8 mouse cellular contexts compared by ENCODE assay signal in genomic region chr8:47412696-47413523, GRCm38 (mm10). TPM values are rescaled to one million over a fixed set of nuclear protein-coding genes. Genes with fewer than 3 reads are reported as not detected.
A peak's percentile ranks its signal among the peaks of the same experiment; 100 is the strongest.
DNase-seq lines count a peak whose midpoint lies in the region; ATAC-seq and TF ChIP-seq lines count a peak whose summit lies in the region.

No protein-coding gene starts in this region.

- no peak for TF ChIP-seq POLR2A in spleen, adult 2 months (IDR thresholded peaks at IDR 0.05; ENCODE audit: low read depth, low read length)

- WGBS in spleen, adult 2 months, result 2% methylated on average over 76 of the region's 81 CpGs
- WGBS in heart, embryonic 13.5 days, result under 1% methylated on average over 81 of the region's 81 CpGs
- under 1% methylated on average over 80 of the region's 81 CpGs for WGBS in stomach, embryonic 16.5 days

- peak; percentile 52; the same call in 1 of the 2 replicates for ATAC-seq in heart, embryonic 13.5 days (ENCODE audit: extremely low read depth, insufficient number of reproducible peaks, low FRiP score, low TSS enrichment)
- peak; percentile 58; the same call in 1 of the 2 replicates for ATAC-seq in stomach, embryonic 16.5 days (ENCODE audit: insufficient read depth, low FRiP score)

- peaks cover 22% of the 10 kb centered on the region for H3K27me3 ChIP-seq in spleen, adult 2 months (ENCODE audit: control insufficient read depth, insufficient read depth, low read length)
- H3K27me3 ChIP-seq in heart, embryonic 13.5 days (replicated peaks), result peaks cover 83% of the 10 kb centered on the region
- H3K27me3 ChIP-seq in stomach, embryonic 16.5 days (ENCODE audit: control insufficient read depth, insufficient read depth, low read length), result peaks cover 24% of the 10 kb centered on the region

- H3K36me3 ChIP-seq in spleen, adult 2 months (ENCODE audit: control insufficient read depth, insufficient read depth, low read length), result no peaks in the 10 kb centered on the region
- no peaks in the 10 kb centered on the region for H3K36me3 ChIP-seq in heart, embryonic 13.5 days
- H3K36me3 ChIP-seq in stomach, embryonic 16.5 days (ENCODE audit: control insufficient read depth, insufficient read depth, low read length), result no peaks in the 10 kb centered on the region

- peak overlapping the region; percentile 82 for H3K9ac ChIP-seq in heart, embryonic 13.5 days
- peak overlapping the region; percentile 74 for H3K9ac ChIP-seq in stomach, embryonic 16.5 days (ENCODE audit: low read length)

- H3K4me1 ChIP-seq in spleen, adult 2 months (ENCODE audit: control insufficient read depth, insufficient read depth, insufficient read length), result peaks cover 5% of the 10 kb centered on the region; the same call in 1 of the 2 replicates
- H3K4me1 ChIP-seq in heart, embryonic 13.5 days, result peaks cover 24% of the 10 kb centered on the region
- peaks cover 7% of the 10 kb centered on the region; the same call in 1 of the 2 replicates for H3K4me1 ChIP-seq in stomach, embryonic 16.5 days (ENCODE audit: control insufficient read depth, insufficient read depth, low read length)

- no peak for DNase-seq in spleen, adult 2 months (ENCODE audit: low read depth in 1 of 2, low spot score in 2 of 2)
- DNase-seq in spleen, postnatal 36 days (ENCODE audit: low spot score in 2 of 2), result no peak
- peak; percentile 62 for DNase-seq in embryo, embryonic 10.5 days (ENCODE audit: low spot score)
- DNase-seq in kidney, postnatal 10 days, result peak; percentile 65
- DNase-seq in lung, postnatal 4 days, result peak; percentile 41 to 53
- no peak for DNase-seq in cerebellum, adult 9-10 months

- no peak for TF ChIP-seq CTCF in spleen, adult 2 months (IDR thresholded peaks at IDR 0.05; ENCODE audit: extremely low read depth, insufficient read depth, insufficient read length, insufficient replicate concordance)

- H3K4me3 ChIP-seq in spleen, adult 2 months (ENCODE audit: extremely low read depth, insufficient read depth, insufficient read length), result peak overlapping the region; percentile 44
- peak overlapping the region; percentile 74 for H3K4me3 ChIP-seq in heart, embryonic 13.5 days
- H3K4me3 ChIP-seq in stomach, embryonic 16.5 days (replicated peaks; ENCODE audit: low read length), result peak overlapping the region; percentile 62

- H3K27ac ChIP-seq in spleen, adult 2 months (ENCODE audit: insufficient read depth, low read length), result no peak overlapping the region
- H3K27ac ChIP-seq in heart, embryonic 13.5 days (replicated peaks), result no peak overlapping the region
- peak overlapping the region; percentile 83 for H3K27ac ChIP-seq in stomach, embryonic 16.5 days (ENCODE audit: low read length)

- no peaks in the 10 kb centered on the region for H3K9me3 ChIP-seq in heart, embryonic 13.5 days
- no peaks in the 10 kb centered on the region for H3K9me3 ChIP-seq in stomach, embryonic 16.5 days (replicated peaks; ENCODE audit: control insufficient read depth, low read length)

- H3K4me2 ChIP-seq in heart, embryonic 13.5 days, result peak overlapping the region; percentile 94
- H3K4me2 ChIP-seq in stomach, embryonic 16.5 days (ENCODE audit: low read depth, low read length), result peak overlapping the region; percentile 81

RNA-seq across cellular contexts. Expression of gene Stox2, which starts 33.3 kb away (rescaled TPM):
- 0.35 and 0.50 TPM in 2 replicates for polyA plus RNA-seq in spleen, adult 2 months (2012; rRNA removed)
- 7.2 and 8.9 TPM in 2 replicates for polyA plus RNA-seq in heart, embryonic 13.5 days (2015; fragmentation: Nextera tagmentation; extraction: Ambion mirVana)
- polyA plus RNA-seq in stomach, embryonic 16.5 days (2015; fragmentation: Nextera tagmentation; extraction: Ambion mirVana), result 8.7 and 9.2 TPM in 2 replicates

Comparison
In these comparisons a context has a peak if more than half of its experiments do, and no peak if none do; other contexts are left out.
1. DNase-seq: peak in embryo, embryonic 10.5 days (single experiment), kidney, postnatal 10 days (single experiment) and lung, postnatal 4 days (2 of 2); none in spleen, adult 2 months (0 of 2), spleen, postnatal 36 days (0 of 2) and cerebellum, adult 9-10 months (single experiment).
2. Peak in every context shown above with its lines, with median percentiles within 50 percentile points of each other: H3K4me3 ChIP-seq.